Mouse (Mus musculus): ENCODE measurements around the gene Tut7.
"Not testable (repeated sequence)": the region's sequence is repeated elsewhere in the genome, so short reads cannot be mapped to it uniquely, and the experiment has no call there.

Tut7 gene

GRCm38 (mm10) chr13:59769296-59770163, 53.4 kb downstream of the Tut7 start, which contains the start of gene Isca1:
Gene Isca1, minus strand, starts transcription at chr13:59769810.
- in situ Hi-C loops (cut with MboI, MseI): no loop called here

DNA sequence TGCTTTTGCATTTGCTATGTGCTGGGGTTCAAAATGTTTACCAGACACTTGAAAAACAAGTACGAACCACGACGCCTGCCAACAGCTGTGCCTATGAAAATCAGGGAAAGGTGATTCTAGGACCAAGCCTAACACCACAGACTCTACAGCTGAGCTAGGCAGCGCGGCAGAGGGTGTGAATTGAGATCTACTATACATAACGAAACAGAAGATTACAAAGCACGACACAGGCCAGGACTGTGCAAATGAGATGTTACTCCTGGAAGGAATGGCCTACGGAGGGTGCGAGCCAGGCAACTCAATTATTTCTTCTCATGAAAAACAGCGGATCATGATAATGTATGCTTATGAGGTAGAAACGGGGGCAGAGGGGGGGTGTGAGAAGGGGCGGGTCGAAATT, 54.4 kb downstream of the Tut7 start:
- in situ Hi-C loops (cut with MboI, MseI): no loop called here

DNA sequence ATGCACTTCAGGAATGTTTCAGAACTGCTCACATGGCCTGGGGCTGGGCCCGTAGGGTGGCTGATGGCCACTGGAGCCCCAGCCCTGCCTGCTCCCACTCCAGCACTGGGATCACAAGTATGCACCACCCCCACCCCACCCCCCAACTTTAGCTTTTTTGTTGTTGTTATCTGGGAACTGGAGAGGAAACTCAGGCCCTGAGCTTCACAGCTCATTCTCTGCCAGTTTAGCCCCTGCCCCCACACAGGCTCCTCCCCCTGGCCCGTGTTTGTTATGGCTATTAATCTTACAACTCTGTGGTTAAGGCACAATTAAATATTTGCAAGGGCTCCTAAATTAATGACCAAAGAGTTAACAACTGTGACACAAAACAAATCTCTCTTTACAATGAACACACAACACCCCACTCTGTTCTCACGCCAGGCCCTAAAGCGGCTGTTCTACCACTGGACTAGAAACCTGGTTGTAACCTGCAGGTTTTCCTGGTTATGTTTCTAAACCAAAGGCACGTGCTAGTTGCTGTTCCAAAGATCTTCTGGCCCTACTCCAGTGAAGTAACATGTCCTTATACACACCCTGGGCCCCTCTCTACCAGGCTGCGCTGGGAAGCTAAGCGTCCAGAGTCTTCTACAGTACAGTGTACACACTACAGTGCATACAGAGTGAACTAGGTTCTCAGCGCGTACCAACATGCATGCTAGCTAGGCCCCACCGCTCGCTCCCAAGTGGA, 56.0 kb downstream of the Tut7 start:
- in situ Hi-C loops (cut with MboI, MseI): no loop called here

DNA sequence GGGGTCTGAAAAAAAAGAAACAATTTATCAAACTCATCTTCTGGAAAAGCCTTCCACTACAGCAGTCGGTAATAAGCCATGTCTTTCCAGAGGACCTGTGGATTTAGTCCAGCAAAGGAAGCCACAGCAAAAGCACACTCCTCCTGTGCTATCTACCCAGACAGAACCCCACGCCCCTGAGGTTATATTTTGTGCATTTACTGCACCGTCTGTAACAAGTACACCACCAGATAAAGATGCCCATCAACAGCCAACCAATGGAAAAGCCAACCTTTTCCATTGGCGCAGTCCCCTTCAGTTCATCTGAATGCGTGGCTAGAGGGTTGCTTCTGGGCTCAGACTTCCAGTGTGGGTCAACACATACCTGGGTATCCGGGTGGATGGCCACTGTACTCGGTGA, 60.2 kb downstream of the Tut7 start:
- in situ Hi-C loops (cut with MboI, MseI): no loop called here

- in situ Hi-C loops (cut with MboI, MseI): no loop called here
These were observed 66.0 kb downstream of the Tut7 start for GRCm38 (mm10) chr13:59756906-59757305.

GRCm38 (mm10) chr13:59750310-59750709, 72.6 kb downstream of the Tut7 start:
- in situ Hi-C loops (cut with MboI, MseI): no loop called here

GRCm38 (mm10) chr13:59746711-59747110, 76.2 kb downstream of the Tut7 start, which contains the start of gene 1700014D04Rik:
Gene 1700014D04Rik, minus strand, starts transcription at chr13:59746752.
- in situ Hi-C loops (cut with MboI, MseI): no loop called here

DNA sequence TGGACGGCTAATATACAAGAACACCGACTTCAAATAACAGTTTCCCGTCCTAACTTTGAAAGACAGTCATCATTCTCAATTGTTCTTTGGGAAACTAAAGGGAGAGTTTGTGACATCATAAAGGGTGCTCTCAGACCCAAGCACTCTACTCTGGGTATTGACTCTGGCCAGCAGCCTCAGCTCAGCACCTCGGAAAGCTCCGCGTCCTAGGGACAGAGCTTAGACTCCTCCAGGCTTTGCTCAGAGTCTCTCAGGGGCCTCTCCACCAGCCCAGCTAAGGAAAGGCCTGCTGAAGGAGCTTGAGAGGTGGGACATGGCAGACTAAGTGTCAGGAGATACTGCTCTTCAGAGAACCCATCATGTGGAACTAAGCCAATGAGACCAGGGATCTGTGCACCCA, 76.8 kb downstream of the Tut7 start:
- in situ Hi-C loops (cut with MboI, MseI): no loop called here

GRCm38 (mm10) chr13:59745462-59745861, 77.5 kb downstream of the Tut7 start:
- in situ Hi-C loops (cut with MboI, MseI): no loop called here

- in situ Hi-C loops (cut with MboI, MseI): no loop called here
These were observed 81.2 kb downstream of the Tut7 start for GRCm38 (mm10) chr13:59741697-59742096.

- in situ Hi-C loops (cut with MboI, MseI): no loop called here
These were observed 81.9 kb downstream of the Tut7 start for GRCm38 (mm10) chr13:59741096-59741495.

GRCm38 (mm10) chr13:59739397-59739796, 83.5 kb downstream of the Tut7 start:
- in situ Hi-C loops (cut with MboI, MseI): no loop called here

- in situ Hi-C loops (cut with MboI, MseI): no loop called here
These were observed 84.5 kb downstream of the Tut7 start for GRCm38 (mm10) chr13:59738455-59738854.

DNA sequence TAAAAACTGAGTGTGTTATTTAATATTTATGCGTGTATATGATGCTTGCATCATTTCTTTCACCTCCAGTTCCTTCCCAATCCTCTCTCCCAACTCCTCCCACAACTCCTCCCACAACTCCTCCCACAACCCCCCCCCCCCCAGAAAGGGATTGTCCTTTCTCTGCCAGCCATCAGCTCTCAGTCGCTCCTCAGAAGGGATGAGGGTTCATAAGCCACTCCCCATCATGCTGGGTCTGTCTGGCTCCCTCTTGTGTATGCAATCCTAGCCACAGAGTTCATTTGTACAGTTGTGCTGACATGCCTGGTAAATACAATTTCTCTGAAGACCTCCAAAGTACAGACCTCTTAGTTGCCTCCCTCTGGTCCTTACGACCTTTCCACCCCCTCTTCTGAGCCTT, 87.8 kb downstream of the Tut7 start:
- in situ Hi-C loops (cut with MboI, MseI): no loop called here

DNA sequence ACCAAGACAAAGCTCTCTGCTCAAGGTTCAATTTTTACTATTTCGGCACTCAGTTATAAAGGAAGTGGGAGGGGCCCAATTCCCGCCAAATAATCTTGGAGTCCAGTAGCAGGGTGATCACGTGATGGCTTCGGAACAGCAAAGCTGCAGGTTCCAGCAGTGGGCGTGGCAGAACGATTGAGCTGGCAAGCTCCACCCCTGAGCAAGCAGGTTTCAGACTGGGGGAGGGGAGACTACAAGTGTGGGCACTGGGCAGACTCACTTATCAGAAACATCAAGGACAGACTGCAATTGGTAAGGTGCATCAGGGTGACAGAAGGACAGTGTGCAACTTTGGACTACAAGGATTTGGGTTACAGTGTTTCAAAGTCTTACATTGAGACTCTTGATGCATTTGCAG, 88.6 kb downstream of the Tut7 start:
- in situ Hi-C loops (cut with MboI, MseI): not testable (repeated sequence)

- in situ Hi-C loops (cut with MboI, MseI): no loop called here
These were observed 89.0 kb downstream of the Tut7 start for GRCm38 (mm10) chr13:59733936-59734335.

DNA sequence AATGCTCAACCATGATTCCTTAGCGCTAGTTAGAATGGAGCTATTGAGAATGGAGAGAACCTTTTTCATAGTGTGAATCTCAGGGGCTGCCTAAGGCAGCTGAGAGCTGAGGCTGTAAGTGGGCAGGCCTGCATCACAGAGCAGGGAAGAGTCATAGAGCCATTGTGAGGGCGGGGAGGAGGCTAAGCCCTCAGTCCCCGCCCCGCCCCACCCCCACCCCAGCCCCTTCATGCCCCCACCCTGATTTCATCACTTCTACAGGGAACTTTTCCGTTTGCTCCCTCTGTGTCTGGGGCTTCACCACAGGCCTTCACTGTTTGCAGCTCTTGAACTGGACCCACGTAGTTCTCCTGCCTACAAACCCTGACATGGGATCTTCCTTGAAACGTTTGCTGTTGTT, 91.3 kb downstream of the Tut7 start, which contains the start of gene Spata31d1d:
Gene Spata31d1d, minus strand, starts transcription at position 101 of the 400 bp plus-strand sequence.
- in situ Hi-C loops (cut with MboI, MseI): no loop called here

DNA sequence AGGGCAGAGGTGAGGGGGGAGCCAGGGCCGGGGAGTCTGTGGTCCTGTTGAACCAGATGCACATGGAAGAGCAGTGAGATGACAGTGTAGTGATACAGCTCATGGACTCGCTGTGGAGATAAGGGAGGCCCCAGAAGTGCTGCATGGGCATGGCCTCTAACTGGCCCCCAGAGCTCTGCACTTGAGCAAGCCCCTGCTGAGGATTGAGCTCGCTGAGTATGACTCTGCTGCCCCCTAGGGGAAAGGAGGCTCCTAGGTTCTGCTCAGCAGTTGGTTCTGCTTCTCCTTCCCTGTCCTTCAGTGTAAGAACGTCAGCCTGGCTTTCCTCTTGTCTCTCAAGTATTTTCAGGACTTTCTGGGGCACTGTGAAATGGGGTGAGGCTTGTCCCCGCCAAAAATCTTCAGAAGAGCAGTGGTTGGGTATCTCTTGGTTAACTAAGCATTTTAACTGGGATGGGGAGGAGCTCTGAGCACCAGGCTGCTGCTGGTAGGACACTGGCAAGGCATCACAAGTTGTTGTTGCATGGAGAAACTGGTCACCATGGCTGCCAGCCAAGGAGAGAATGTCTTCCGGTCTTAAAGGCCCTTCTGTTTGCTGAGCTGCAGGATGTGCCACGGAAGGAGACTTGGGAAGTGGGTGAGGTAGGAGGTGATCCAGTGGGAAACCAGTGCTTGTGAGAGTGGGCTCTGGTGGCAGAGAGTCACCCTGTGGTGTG, 94.4 kb downstream of the Tut7 start:
- in situ Hi-C loops (cut with MboI, MseI): loop anchor here (5.0 to 10.0 kb wide), 2 partner anchors 151 to 294 kb away; no protein-coding TSS in a partner anchor

GRCm38 (mm10) chr13:59726139-59726867, 96.6 kb downstream of the Tut7 start:
- in situ Hi-C loops (cut with MboI, MseI): loop anchor here (5.0 to 10.0 kb wide), 2 partner anchors 149 to 292 kb away; no protein-coding TSS in a partner anchor

DNA sequence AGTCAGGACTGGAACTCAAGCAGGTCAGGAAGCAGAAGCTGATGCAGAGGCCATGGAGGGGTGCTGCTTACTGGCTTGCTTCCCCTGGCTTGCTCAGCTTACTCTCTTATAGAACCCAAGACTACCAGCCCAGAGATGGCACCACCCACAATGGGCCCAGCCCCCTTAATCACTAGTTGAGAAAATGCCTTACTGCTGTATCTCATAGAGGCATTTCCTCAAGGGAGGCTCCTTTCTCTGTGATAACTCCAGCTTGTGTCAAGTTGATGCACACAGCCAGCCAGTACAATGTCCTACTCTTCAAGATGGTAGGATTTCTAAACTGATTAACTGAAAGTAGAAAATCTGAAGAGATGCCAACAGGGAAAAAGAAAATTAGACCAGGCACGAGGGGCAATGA, 100.9 kb downstream of the Tut7 start:
- in situ Hi-C loops (cut with MboI, MseI): loop anchor here (10.0 kb wide), 1 partner anchor 287 kb away; no protein-coding TSS in a partner anchor

Measured in T-helper 1 cell (primary cell).